Mouse (Mus musculus): ENCODE results near the gene Ccnyl1. TPM values are rescaled to one million over a fixed set of nuclear protein-coding genes. Genes with fewer than 3 reads are reported as not detected.

The Ccnyl1 gene
- total RNA-seq, 2 experiments from 2014 or later: 24.0 to 27.6 TPM

Other genes starting within 250 kb of the Ccnyl1 start
- gene Creb1, start 157.8 kb upstream of the Ccnyl1 start, total RNA-seq (2021): 10 to 100 TPM; 31.2 to 36.9 TPM
- 10 to 100 TPM in 1 of 2 experiments, 1 to 10 TPM in 1; 6.7 to 10.6 TPM for gene Mettl21a, start 73.2 kb upstream of the Ccnyl1 start, total RNA-seq (2021)
- 1 to 10 TPM; 6.4 to 7.9 TPM for gene Fzd5, start 47.3 kb downstream of the Ccnyl1 start, total RNA-seq (2021)